Comparison of ENCODE assay signal across 22 mouse cellular contexts in genomic region chr5:21934173-21934698, GRCm38 (mm10).
DNase-seq lines count a peak whose midpoint lies in the region; ATAC-seq and TF ChIP-seq lines count a peak whose summit lies in the region.
"Had no signal": no experiment of that assay in that cellular context is flagged by ENCODE, and none has a peak within 500 bp of the region (broad histone marks: within the 10 kb centered on the region; RNA-seq: fewer than 3 reads in every experiment).

No protein-coding gene starts in this region.

- peaks cover 10% of the 10 kb centered on the region; the same call in 1 of the 2 replicates for H3K4me1 ChIP-seq in hindbrain, embryonic 14.5 days (replicated peaks; ENCODE audit: control insufficient read depth, insufficient read depth, low read length)
- no peaks in the 10 kb centered on the region for H3K4me1 ChIP-seq in hindbrain, embryonic 11.5 days (replicated peaks; ENCODE audit: control insufficient read depth, insufficient read depth, low read length)
- peaks cover 19% of the 10 kb centered on the region for H3K4me1 ChIP-seq in cerebellum, adult 2 months (ENCODE audit: control insufficient read depth, insufficient read depth, low read length)
- H3K4me1 ChIP-seq in midbrain, postnatal 0 days (ENCODE audit: insufficient read depth, low read length) = no peaks in the 10 kb centered on the region
- H3K4me1 ChIP-seq in stomach, postnatal 0 days (replicated peaks; ENCODE audit: control insufficient read depth, insufficient read depth) = no peaks in the 10 kb centered on the region
- H3K4me1 ChIP-seq: embryonic facial prominence, embryonic 10.5 days had no signal

- WGBS in hindbrain, embryonic 14.5 days = 69% methylated on average over 4 of the region's 4 CpGs
- WGBS in hindbrain, embryonic 11.5 days = 86% methylated on average over 4 of the region's 4 CpGs
- 19% methylated on average over 4 of the region's 4 CpGs for WGBS in cerebellum, adult 2 months
- 80% methylated on average over 4 of the region's 4 CpGs for WGBS in midbrain, postnatal 0 days
- WGBS in stomach, postnatal 0 days = 86% methylated on average over 4 of the region's 4 CpGs

- no peak overlapping the region for H3K9ac ChIP-seq in hindbrain, embryonic 14.5 days
- H3K9ac ChIP-seq in hindbrain, embryonic 11.5 days (ENCODE audit: low read depth, low read length) = no peak overlapping the region
- H3K9ac ChIP-seq in midbrain, postnatal 0 days (replicated peaks; ENCODE audit: low read length, poor library complexity, severe bottlenecking) = no peak overlapping the region
- no peak overlapping the region for H3K9ac ChIP-seq in stomach, postnatal 0 days (ENCODE audit: low read length)
- H3K9ac ChIP-seq: limb, embryonic 15.5 days had no signal

- no peak for TF ChIP-seq POLR2A in cerebellum, adult 2 months (IDR thresholded peaks at IDR 0.05; ENCODE audit: borderline replicate concordance, insufficient read depth, low read length)

- no peak for TF ChIP-seq EP300 in stomach, postnatal 0 days (optimal IDR thresholded peaks at IDR 0.05)

- DNase-seq in cerebellum, adult 8-10 months = no peak
- no peak for DNase-seq in hindbrain, embryonic 14.5 days (ENCODE audit: low spot score)
- DNase-seq in hindbrain, embryonic 11.5 days (ENCODE audit: low spot score) = no peak
- peak in 1 of 2 experiments; percentile 54 for DNase-seq in cerebellum, adult 2 months
- DNase-seq in midbrain, postnatal 0 days (ENCODE audit: low spot score) = peak; percentile 10
- no peak for DNase-seq in stomach, postnatal 0 days (ENCODE audit: low spot score)
- DNase-seq in kidney, adult 8-10 months = no peak
- DNase-seq: adrenal gland, postnatal 36 days; gastrocnemius, postnatal 36 days; heart, postnatal 14 days; kidney, adult 9 months; kidney, postnatal 4 days; lung, postnatal 10 days; right cerebral cortex, postnatal 14 days had no signal

- H3K27ac ChIP-seq in hindbrain, embryonic 14.5 days = no peak overlapping the region
- H3K27ac ChIP-seq in hindbrain, embryonic 11.5 days (ENCODE audit: low read depth, low read length) = no peak overlapping the region
- peak overlapping the region; percentile 42 for H3K27ac ChIP-seq in cerebellum, adult 2 months (ENCODE audit: insufficient read depth, low read length)
- H3K27ac ChIP-seq in midbrain, postnatal 0 days (ENCODE audit: low read depth, low read length) = no peak overlapping the region
- no peak overlapping the region for H3K27ac ChIP-seq in stomach, postnatal 0 days (replicated peaks)
- H3K27ac ChIP-seq: embryonic facial prominence, embryonic 10.5 days; limb, embryonic 15.5 days had no signal

- no peak overlapping the region for H3K4me2 ChIP-seq in hindbrain, embryonic 14.5 days (replicated peaks)
- no peak overlapping the region for H3K4me2 ChIP-seq in hindbrain, embryonic 11.5 days (replicated peaks; ENCODE audit: low read depth, low read length)
- no peak overlapping the region for H3K4me2 ChIP-seq in midbrain, postnatal 0 days (ENCODE audit: low read depth, low read length, poor library complexity, severe bottlenecking)
- H3K4me2 ChIP-seq in stomach, postnatal 0 days (replicated peaks; ENCODE audit: low read depth) = no peak overlapping the region
- H3K4me2 ChIP-seq: heart, embryonic 11.5 days; limb, embryonic 15.5 days had no signal

- no peaks in the 10 kb centered on the region for H3K9me3 ChIP-seq in hindbrain, embryonic 14.5 days (ENCODE audit: control insufficient read depth, low read length)
- no peaks in the 10 kb centered on the region for H3K9me3 ChIP-seq in hindbrain, embryonic 11.5 days (ENCODE audit: control insufficient read depth, low read length)
- H3K9me3 ChIP-seq in midbrain, postnatal 0 days (ENCODE audit: low read length) = no peaks in the 10 kb centered on the region
- H3K9me3 ChIP-seq in stomach, postnatal 0 days (ENCODE audit: control insufficient read depth, low read length) = no peaks in the 10 kb centered on the region
- H3K9me3 ChIP-seq: embryonic facial prominence, embryonic 10.5 days; G1E; limb, embryonic 15.5 days had no signal

- no peak overlapping the region for H3K4me3 ChIP-seq in hindbrain, embryonic 14.5 days (replicated peaks; ENCODE audit: low read length)
- H3K4me3 ChIP-seq in hindbrain, embryonic 11.5 days (ENCODE audit: low read depth, low read length) = no peak overlapping the region
- H3K4me3 ChIP-seq in cerebellum, adult 2 months (replicated peaks; ENCODE audit: insufficient read depth, low read depth, low read length) = no peak overlapping the region
- no peak overlapping the region for H3K4me3 ChIP-seq in midbrain, postnatal 0 days (ENCODE audit: low read depth, low read length)
- H3K4me3 ChIP-seq in stomach, postnatal 0 days (ENCODE audit: low read depth, low read length) = no peak overlapping the region
- H3K4me3 ChIP-seq: embryonic facial prominence, embryonic 10.5 days; limb, embryonic 15.5 days; myocyte had no signal

- H3K27me3 ChIP-seq in hindbrain, embryonic 14.5 days (ENCODE audit: control insufficient read depth, insufficient read depth, low read length) = no peaks in the 10 kb centered on the region
- no peaks in the 10 kb centered on the region for H3K27me3 ChIP-seq in hindbrain, embryonic 11.5 days (ENCODE audit: control insufficient read depth, insufficient read depth, low read length)
- no peaks in the 10 kb centered on the region for H3K27me3 ChIP-seq in cerebellum, adult 2 months (ENCODE audit: control insufficient read depth, insufficient read depth, low read length)
- H3K27me3 ChIP-seq in midbrain, postnatal 0 days (ENCODE audit: insufficient read depth, low read length) = no peaks in the 10 kb centered on the region
- H3K27me3 ChIP-seq in stomach, postnatal 0 days (ENCODE audit: control insufficient read depth, insufficient read depth, low read length) = no peaks in the 10 kb centered on the region
- H3K27me3 ChIP-seq: limb, embryonic 15.5 days had no signal

- ATAC-seq in cerebellum, adult (ENCODE audit: insufficient number of reproducible peaks, low FRiP score, low TSS enrichment) = peak; percentile 70; the same call in 1 of the 2 replicates
- ATAC-seq in hindbrain, embryonic 14.5 days (ENCODE audit: low FRiP score) = 0 out of 2 replicates have a peak, but pooled peaks have one; percentile 24
- ATAC-seq in hindbrain, embryonic 11.5 days (ENCODE audit: low FRiP score) = no peak
- no peak for ATAC-seq in midbrain, postnatal 0 days (ENCODE audit: low FRiP score)
- ATAC-seq in stomach, postnatal 0 days (ENCODE audit: low FRiP score, low TSS enrichment) = no peak
- ATAC-seq: CD4-positive, CD25-positive, alpha-beta regulatory T cell, adult 4 months; inflammation-experienced regulatory T-cells, adult 6 months had no signal

- no peak for TF ChIP-seq CTCF in cerebellum, adult 2 months (IDR thresholded peaks at IDR 0.05; ENCODE audit: borderline replicate concordance, insufficient read depth, low read depth, low read length)
- no peak for TF ChIP-seq CTCF in midbrain, postnatal 0 days (IDR thresholded peaks at IDR 0.05)
- TF ChIP-seq CTCF in stomach, postnatal 0 days (IDR thresholded peaks at IDR 0.05; ENCODE audit: low read depth) = no peak

- H3K36me3 ChIP-seq in hindbrain, embryonic 14.5 days (replicated peaks; ENCODE audit: control insufficient read depth, insufficient read depth) = no peaks in the 10 kb centered on the region
- H3K36me3 ChIP-seq in hindbrain, embryonic 11.5 days (ENCODE audit: control insufficient read depth, insufficient read depth, low read length) = no peaks in the 10 kb centered on the region
- no peaks in the 10 kb centered on the region for H3K36me3 ChIP-seq in midbrain, postnatal 0 days (ENCODE audit: insufficient read depth, low read length)
- no peaks in the 10 kb centered on the region for H3K36me3 ChIP-seq in stomach, postnatal 0 days (ENCODE audit: control insufficient read depth, insufficient read depth, low read length)
- H3K36me3 ChIP-seq: embryonic facial prominence, embryonic 10.5 days; G1E; limb, embryonic 15.5 days had no signal

Comparison
In these comparisons a context has a peak if more than half of its experiments do, and no peak if none do; other contexts are left out.
1. ATAC-seq: peak in cerebellum, adult (single experiment) and hindbrain, embryonic 14.5 days (single experiment); none in hindbrain, embryonic 11.5 days (single experiment), midbrain, postnatal 0 days (single experiment) and stomach, postnatal 0 days (single experiment).